Mouse (Mus musculus) MEL (cell line): ENCODE measurements around the gene Stpg1. TPM values are rescaled to one million over a fixed set of nuclear protein-coding genes. Genes with fewer than 3 reads are reported as not detected.

Experiments
- DNase-seq: peaks from one replicate; pipeline ENCODE4 v3.0.0; 2011; ENCODE audit warnings: low read depth, low spot score
- H3K27ac ChIP-seq: 2 replicates; pipeline ENCODE4 v1.5.1; 2012; ENCODE audit warnings: low read depth, mild to moderate bottlenecking, control low read depth, low read length, moderate library complexity; ENCODE audit not compliant: control insufficient read depth
- H3K27me3 ChIP-seq, 2 experiments: fragments of 150-350 bp in 1 of 2; sonication (generic) in 1 of 2; 2 replicates each; pipeline ENCODE4 v1.6.1; 2012; ENCODE audit warnings: low read length in 2 of 2, mild to moderate bottlenecking in 2 of 2, improper control_type of control experiment in 1 of 2, moderate library complexity in 1 of 2; ENCODE audit not compliant: insufficient read depth in 2 of 2, control insufficient read depth in 1 of 2
- H3K36me3 ChIP-seq, 2 experiments: 2 replicates each; pipeline ENCODE4 v1.6.1; 2012 to 2014; ENCODE audit warnings: low read length in 2 of 2, improper control_type of control experiment in 1 of 2, inconsistent platforms in 1 of 2, mild to moderate bottlenecking in 1 of 2; ENCODE audit not compliant: insufficient read depth in 2 of 2, control insufficient read depth in 1 of 2
- H3K4me1 ChIP-seq, 2 experiments: fragments of 150-350 bp in 1 of 2; sonication (generic) in 1 of 2; 2 replicates each; pipeline ENCODE4 v1.6.1; 2012; ENCODE audit warnings: low read length in 2 of 2, improper control_type of control experiment in 1 of 2, mild to moderate bottlenecking in 1 of 2; ENCODE audit not compliant: insufficient read depth in 2 of 2, control insufficient read depth in 1 of 2
- H3K4me3 ChIP-seq, 2 experiments: fragments of 150-350 bp in 1 of 2; sonication (generic) in 1 of 2; 2 replicates each; pipeline ENCODE4 v1.5.1; 2012; ENCODE audit warnings: low read depth in 2 of 2, low read length in 2 of 2, mild to moderate bottlenecking in 2 of 2, moderate library complexity in 2 of 2, control low read depth in 1 of 2, improper control_type of control experiment in 1 of 2; ENCODE audit not compliant: control insufficient read depth in 1 of 2, insufficient read depth in 1 of 2
- H3K79me2 ChIP-seq: 2 replicates; pipeline ENCODE4 v1.6.1; 2012; ENCODE audit warnings: mild to moderate bottlenecking, low read length, moderate library complexity; ENCODE audit not compliant: control insufficient read depth, poor library complexity, insufficient read depth
- H3K9ac ChIP-seq: 2 replicates; pipeline ENCODE4 v1.6.1; 2012; ENCODE audit warnings: low read depth, mild to moderate bottlenecking, control low read depth, low read length, moderate library complexity; ENCODE audit not compliant: control insufficient read depth, poor library complexity, severe bottlenecking
- H3K9me3 ChIP-seq: fragments of 150-350 bp; sonication (generic); replicated peaks from 2 replicates; pipeline ENCODE4 v1.6.1; 2012; ENCODE audit warnings: mild to moderate bottlenecking, low read length, improper control_type of control experiment, moderate library complexity; ENCODE audit not compliant: insufficient read depth
- BHLHE40 ChIP-seq: IDR thresholded peaks from 2 replicates; pipeline ENCODE4 v1.6.1; 2012; ENCODE audit warnings: low read depth, mild to moderate bottlenecking, inconsistent platforms, low read length, improper control_type of control experiment, borderline replicate concordance
- CHD1 ChIP-seq: IDR thresholded peaks from 2 replicates; pipeline ENCODE4 v1.6.1; 2012; ENCODE audit warnings: low read depth, mild to moderate bottlenecking, inconsistent platforms, low read length, improper control_type of control experiment
- CHD2 ChIP-seq: IDR thresholded peaks from 2 replicates; pipeline ENCODE4 v1.6.1; 2011; ENCODE audit warnings: low read length, improper control_type of control experiment
- CTCF ChIP-seq, 3 experiments: IDR thresholded peaks in 2 of 3; conservative IDR thresholded peaks in 1 of 3; 2 replicates each; pipeline ENCODE4 v1.5.1; 2011 to 2012; ENCODE audit warnings: low read length in 3 of 3, low read depth in 2 of 3, mild to moderate bottlenecking in 2 of 3, improper control_type of control experiment in 1 of 3, inconsistent platforms in 1 of 3, mixed read lengths in 1 of 3, moderate library complexity in 1 of 3; ENCODE audit not compliant: control insufficient read depth in 1 of 3, insufficient read depth in 1 of 3, poor library complexity in 1 of 3, severe bottlenecking in 1 of 3
- ELF1 ChIP-seq: IDR thresholded peaks from 2 replicates; pipeline ENCODE4 v1.6.1; 2014; ENCODE audit warnings: low read depth, mild to moderate bottlenecking, inconsistent platforms, low read length, improper control_type of control experiment, moderate library complexity
- EP300 ChIP-seq, 2 experiments: IDR thresholded peaks; 2 replicates each; pipeline ENCODE4 v1.6.1; 2011; ENCODE audit warnings: improper control_type of control experiment in 2 of 2, low read length in 2 of 2, low read depth in 1 of 2, mild to moderate bottlenecking in 1 of 2
- ETS1 ChIP-seq: IDR thresholded peaks from 2 replicates; pipeline ENCODE4 v1.6.1; 2012; ENCODE audit warnings: low read depth, mild to moderate bottlenecking, inconsistent platforms, low read length, improper control_type of control experiment, moderate library complexity
- GABPA ChIP-seq: IDR thresholded peaks from 2 replicates; pipeline ENCODE4 v1.6.1; 2012; ENCODE audit warnings: low read depth, mild to moderate bottlenecking, inconsistent platforms, low read length, improper control_type of control experiment, moderate library complexity
- GATA1 ChIP-seq: IDR thresholded peaks from 2 replicates; pipeline ENCODE4 v1.6.1; 2011; ENCODE audit warnings: low read depth, low read length, improper control_type of control experiment
- JUND ChIP-seq: IDR thresholded peaks from 2 replicates; pipeline ENCODE4 v1.6.1; 2011; ENCODE audit warnings: low read depth, mild to moderate bottlenecking, improper control_type of control experiment, low read length
- KAT2A ChIP-seq: conservative IDR thresholded peaks from 2 replicates; pipeline ENCODE4 v1.6.1; 2012; ENCODE audit warnings: low read depth, low read length, improper control_type of control experiment, inconsistent platforms
- MAFK ChIP-seq: IDR thresholded peaks from 2 replicates; pipeline ENCODE4 v1.6.1; 2011; ENCODE audit warnings: low read depth, mild to moderate bottlenecking, low read length, improper control_type of control experiment, borderline replicate concordance
- MAX ChIP-seq: IDR thresholded peaks from 2 replicates; pipeline ENCODE4 v1.6.1; 2011; ENCODE audit warnings: low read length, improper control_type of control experiment
- MAZ ChIP-seq: IDR thresholded peaks from 2 replicates; pipeline ENCODE4 v1.6.1; 2012; ENCODE audit warnings: low read depth, mild to moderate bottlenecking, inconsistent platforms, low read length, improper control_type of control experiment
- MEF2A ChIP-seq: IDR thresholded peaks from 2 replicates; pipeline ENCODE4 v1.6.1; 2014; ENCODE audit warnings: low read depth, mild to moderate bottlenecking, inconsistent platforms, low read length, improper control_type of control experiment; ENCODE audit not compliant: poor library complexity, insufficient replicate concordance, severe bottlenecking; ENCODE audit errors: extremely low read depth
- MXI1 ChIP-seq: IDR thresholded peaks from 2 replicates; pipeline ENCODE4 v1.6.1; 2011; ENCODE audit warnings: mild to moderate bottlenecking, low read depth, low read length, improper control_type of control experiment
- MYB ChIP-seq: IDR thresholded peaks from 2 replicates; pipeline ENCODE4 v1.6.1; 2011; ENCODE audit warnings: mild to moderate bottlenecking, low read depth, low read length, improper control_type of control experiment
- MYC ChIP-seq: IDR thresholded peaks from 2 replicates; pipeline ENCODE4 v1.6.1; 2011; ENCODE audit warnings: low read depth, mild to moderate bottlenecking, low read length, improper control_type of control experiment, moderate library complexity
- NELFE ChIP-seq: IDR thresholded peaks from 2 replicates; pipeline ENCODE4 v1.6.1; 2011; ENCODE audit warnings: low read depth, low read length, improper control_type of control experiment
- NRF1 ChIP-seq: IDR thresholded peaks from 2 replicates; pipeline ENCODE4 v1.6.1; 2014; ENCODE audit warnings: low read depth, mild to moderate bottlenecking, inconsistent platforms, low read length, improper control_type of control experiment, moderate library complexity; ENCODE audit not compliant: poor library complexity, insufficient read depth, severe bottlenecking
- POLR2A ChIP-seq, 2 experiments: IDR thresholded peaks; 2 replicates each; pipeline ENCODE4 v1.6.1; 2011 to 2012; ENCODE audit warnings: low read length in 2 of 2, mild to moderate bottlenecking in 2 of 2, control low read depth in 1 of 2, improper control_type of control experiment in 1 of 2, low read depth in 1 of 2, moderate library complexity in 1 of 2; ENCODE audit not compliant: control insufficient read depth in 1 of 2, insufficient read depth in 1 of 2, poor library complexity in 1 of 2
- POLR2AphosphoS2 ChIP-seq: IDR thresholded peaks from 2 replicates; pipeline ENCODE4 v1.6.1; 2011; ENCODE audit warnings: low read length, improper control_type of control experiment
- POLR2AphosphoS5 ChIP-seq: IDR thresholded peaks from 2 replicates; pipeline ENCODE4 v1.6.1; 2012; ENCODE audit warnings: low read depth, borderline replicate concordance, mild to moderate bottlenecking, inconsistent platforms, low read length, moderate library complexity, mixed read lengths
- RAD21 ChIP-seq: IDR thresholded peaks from 2 replicates; pipeline ENCODE4 v1.6.1; 2011; ENCODE audit warnings: mild to moderate bottlenecking, low read depth, low read length, improper control_type of control experiment
- RCOR1 ChIP-seq: IDR thresholded peaks from 2 replicates; pipeline ENCODE4 v1.6.1; 2012; ENCODE audit warnings: low read depth, mild to moderate bottlenecking, inconsistent platforms, low read length, improper control_type of control experiment
- SIN3A ChIP-seq: IDR thresholded peaks from 2 replicates; pipeline ENCODE4 v1.6.1; 2012; ENCODE audit warnings: low read length, improper control_type of control experiment, inconsistent platforms
- SMC3 ChIP-seq: IDR thresholded peaks from 2 replicates; pipeline ENCODE4 v1.6.1; 2011; ENCODE audit warnings: low read depth, low read length, improper control_type of control experiment
- TAL1 ChIP-seq: IDR thresholded peaks from 2 replicates; pipeline ENCODE4 v1.6.1; 2012; ENCODE audit warnings: mild to moderate bottlenecking, inconsistent platforms, low read length, moderate library complexity, mixed read lengths
- TBP ChIP-seq: IDR thresholded peaks from 2 replicates; pipeline ENCODE4 v1.8.0; 2011; ENCODE audit warnings: low read depth, low read length, improper control_type of control experiment
- TCF12 ChIP-seq: IDR thresholded peaks from 2 replicates; pipeline ENCODE4 v1.6.1; 2014; ENCODE audit warnings: low read depth, mild to moderate bottlenecking, inconsistent platforms, low read length, improper control_type of control experiment, moderate library complexity
- UBTF ChIP-seq: IDR thresholded peaks from 2 replicates; pipeline ENCODE4 v1.6.1; 2012; ENCODE audit warnings: low read depth, mild to moderate bottlenecking, inconsistent platforms, low read length, improper control_type of control experiment, moderate library complexity, borderline replicate concordance; ENCODE audit not compliant: insufficient read depth
- USF1 ChIP-seq: IDR thresholded peaks from 2 replicates; pipeline ENCODE4 v1.6.1; 2014; ENCODE audit warnings: low read depth, mild to moderate bottlenecking, inconsistent platforms, low read length, improper control_type of control experiment, moderate library complexity
- USF2 ChIP-seq, 2 experiments: IDR thresholded peaks; 2 replicates each; pipeline ENCODE4 v1.6.1; 2011 to 2012; ENCODE audit warnings: improper control_type of control experiment in 2 of 2, low read length in 2 of 2, borderline replicate concordance in 1 of 2, inconsistent platforms in 1 of 2, low read depth in 1 of 2, mild to moderate bottlenecking in 1 of 2; ENCODE audit not compliant: insufficient read depth in 1 of 2
- ZC3H11A ChIP-seq: IDR thresholded peaks from 2 replicates; pipeline ENCODE4 v1.6.1; 2012; ENCODE audit warnings: low read depth, mild to moderate bottlenecking, inconsistent platforms, low read length, improper control_type of control experiment
- ZKSCAN1 ChIP-seq: IDR thresholded peaks from 2 replicates; pipeline ENCODE4 v1.6.1; 2012; ENCODE audit warnings: low read depth, mild to moderate bottlenecking, inconsistent platforms, low read length, improper control_type of control experiment, moderate library complexity
- ZMIZ1 ChIP-seq: IDR thresholded peaks from 2 replicates; pipeline ENCODE4 v1.6.1; 2012; ENCODE audit warnings: low read depth, mild to moderate bottlenecking, inconsistent platforms, low read length, improper control_type of control experiment, moderate library complexity
- ZNF384 ChIP-seq: IDR thresholded peaks from 2 replicates; pipeline ENCODE4 v1.6.1; 2012; ENCODE audit warnings: low read depth, mild to moderate bottlenecking, inconsistent platforms, low read length, improper control_type of control experiment
- polyA plus RNA-seq, 2 experiments: library from polyadenylated mRNA; stranded (reverse) in 1 of 2; unstranded in 1 of 2; fragments of >175 nt in 1 of 2; fragments of >200 nt in 1 of 2; gene quantifications; 2 replicates each; pipeline versions ENCODE4 v1.2.1 to v1.2.4; 2012; ENCODE audit warnings: low replicate concordance in 2 of 2, low read depth in 1 of 2; ENCODE audit not compliant: insufficient read length in 2 of 2, insufficient read depth in 1 of 2, missing spikeins in 1 of 2
- total RNA-seq: library from RNA; depleted of rRNA; stranded (reverse); fragments of 300-350 nt; gene quantifications from 2 replicates; pipeline ENCODE4 v1.2.3, GENCODE M21; 2012

The Stpg1 gene
- total and polyA plus RNA-seq, 3 experiments, result 0.21 TPM; not detected in 2

- Histone ChIP-seq H3K4me3 (no peak overlapping the region), H3K9ac (no peak overlapping the region), H3K79me2 (no peaks in the 10 kb centered on the region), H3K36me3 (peaks cover 0 to 11% of the 10 kb centered on the region in 2 experiments; a peak in 2 of 4 replicates), H3K4me1 (peaks cover 3 to 25% of the 10 kb centered on the region in 2 experiments; a peak in 3 of 4 replicates), H3K9me3 (no peaks in the 10 kb centered on the region), H3K27me3 (peaks cover 0 to 1% of the 10 kb centered on the region in 2 experiments; a peak in 2 of 4 replicates), H3K27ac (no peak overlapping the region)
- peak; percentile 82 for DNase-seq
- no peak for TF ChIP-seq ZC3H11A
- TF ChIP-seq POLR2A (IDR thresholded peaks at IDR 0.05; ENCODE audit: control insufficient read depth in 1 of 2, insufficient read depth in 1 of 2, low read depth in 1 of 2, low read length in 2 of 2, poor library complexity in 1 of 2), result no peak
- TF ChIP-seq SIN3A, result peak; percentile 62
- no peak for TF ChIP-seq UBTF
- no peak for TF ChIP-seq CHD2
- TF ChIP-seq MAX, result 0 out of 2 replicates have a peak, but pooled peaks have one; percentile 14
- no peak for TF ChIP-seq GABPA
- no peak for TF ChIP-seq POLR2AphosphoS5
- no peak; the same call in 1 of the 2 replicates for TF ChIP-seq RCOR1
- no peak for TF ChIP-seq JUND
- no peak for TF ChIP-seq USF2 (IDR thresholded peaks at IDR 0.05; ENCODE audit: borderline replicate concordance in 1 of 2, insufficient read depth in 1 of 2, low read depth in 1 of 2, low read length in 2 of 2)
- TF ChIP-seq ZMIZ1, result no peak
- no peak for TF ChIP-seq MYB
- TF ChIP-seq MXI1, result peak; percentile 46; the same call in 1 of the 2 replicates
- no peak for TF ChIP-seq POLR2AphosphoS2
- 0 out of 2 replicates have a peak, but pooled peaks have one; percentile 38 for TF ChIP-seq MYC
- no peak for TF ChIP-seq TBP
- TF ChIP-seq BHLHE40, result peak; percentile 97
- no peak for TF ChIP-seq ELF1
- no peak for TF ChIP-seq TAL1
- peak; percentile 56; the same call in 1 of the 2 replicates for TF ChIP-seq USF1
- TF ChIP-seq KAT2A, result no peak
- TF ChIP-seq ZKSCAN1, result no peak
- peak; percentile 32; the same call in 1 of the 2 replicates for TF ChIP-seq TCF12
- peak; percentile 86 for TF ChIP-seq GATA1
- TF ChIP-seq NRF1, result no peak
- no peak for TF ChIP-seq MAFK
- TF ChIP-seq NELFE, result no peak
- no peak for TF ChIP-seq CTCF (IDR thresholded peaks at IDR 0.05 in 2 of 3, conservative IDR thresholded peaks at IDR 0.05 in 1 of 3; ENCODE audit: control insufficient read depth in 1 of 3, insufficient read depth in 1 of 3, low read depth in 2 of 3, low read length in 3 of 3, poor library complexity in 1 of 3, severe bottlenecking in 1 of 3)
- no peak for TF ChIP-seq CHD1
- no peak for TF ChIP-seq MAZ
- TF ChIP-seq SMC3, result no peak
- TF ChIP-seq EP300 (IDR thresholded peaks at IDR 0.05; ENCODE audit: low read depth in 1 of 2, low read length in 2 of 2), result peak; percentile 48 to 55; a peak in 2 of 4 replicates
- no peak for TF ChIP-seq RAD21
- peak; percentile 97; the same call in 1 of the 2 replicates for TF ChIP-seq MEF2A
- TF ChIP-seq ETS1, result peak; percentile 84
- no peak for TF ChIP-seq ZNF384
Observed at GRCm38 (mm10) chr4:135565400-135565799, 70.8 kb downstream of the Stpg1 start.
